Mouse (Mus musculus) urinary bladder, postnatal 10 days (tissue): ENCODE measurements around the gene Kif21a.

ENCODE experiments used
- DNase-seq: peaks from one replicate; pipeline ENCODE4 v3.0.0; 2022; ENCODE audit warnings: low spot score

Gene Kif21a

DNA sequence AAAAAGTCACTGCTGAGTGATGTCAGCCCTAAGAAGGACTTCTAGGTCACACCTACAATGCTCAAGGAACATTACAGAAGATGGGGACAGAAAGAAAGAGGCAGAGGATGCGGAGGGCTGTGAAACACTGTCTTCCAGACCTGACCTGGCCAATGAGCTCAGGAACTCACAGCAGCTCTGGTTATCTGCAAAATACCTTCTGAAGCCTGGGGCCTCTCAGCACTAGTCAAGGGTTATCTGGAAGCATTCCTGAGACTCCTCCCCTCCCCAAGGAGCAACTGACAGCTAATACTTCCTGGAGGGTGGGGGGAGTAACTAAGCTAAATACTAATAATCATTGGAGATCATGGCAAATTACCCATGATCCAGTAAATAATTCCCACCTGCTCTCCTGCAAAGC, 111.3 kb downstream of the Kif21a start:
- no peak for DNase-seq

DNA sequence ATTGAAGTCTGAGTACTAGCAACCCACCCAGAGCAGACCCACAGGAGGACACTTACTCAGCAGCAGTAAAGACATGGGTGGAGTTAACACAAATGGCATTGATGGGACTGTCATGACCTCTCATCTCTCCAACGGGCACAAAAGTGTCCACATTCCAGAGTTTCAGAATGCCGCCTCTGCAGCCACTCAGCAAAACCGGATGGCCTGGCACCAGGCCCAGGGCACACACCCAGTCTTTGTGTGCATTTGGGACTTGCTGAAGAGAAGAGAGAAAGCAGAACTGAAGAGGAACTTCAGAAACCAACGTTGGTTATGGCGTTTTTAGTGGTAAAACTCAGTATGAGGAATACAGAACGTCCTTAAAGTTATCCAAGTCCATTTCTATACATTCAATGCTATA, 114.2 kb downstream of the Kif21a start:
- no peak for DNase-seq

DNA sequence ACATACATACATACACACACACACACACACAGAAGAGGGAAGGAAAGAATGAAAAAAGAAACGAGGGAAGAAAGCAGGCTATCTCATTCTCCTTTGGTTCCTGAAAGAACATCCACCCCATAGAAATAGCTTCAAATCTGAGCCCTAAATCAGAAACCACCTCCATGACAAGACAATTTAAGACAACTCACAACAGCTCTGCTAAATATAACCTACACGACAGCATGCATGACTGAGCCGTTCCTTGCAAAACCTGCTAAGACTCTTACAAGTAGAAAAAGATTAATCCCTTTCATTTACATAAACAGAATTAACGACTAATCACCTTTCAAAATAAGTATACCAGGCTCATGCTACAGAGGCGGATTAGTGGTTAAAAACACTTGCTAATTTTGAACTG, 118.3 kb downstream of the Kif21a start:
- no peak for DNase-seq

DNA sequence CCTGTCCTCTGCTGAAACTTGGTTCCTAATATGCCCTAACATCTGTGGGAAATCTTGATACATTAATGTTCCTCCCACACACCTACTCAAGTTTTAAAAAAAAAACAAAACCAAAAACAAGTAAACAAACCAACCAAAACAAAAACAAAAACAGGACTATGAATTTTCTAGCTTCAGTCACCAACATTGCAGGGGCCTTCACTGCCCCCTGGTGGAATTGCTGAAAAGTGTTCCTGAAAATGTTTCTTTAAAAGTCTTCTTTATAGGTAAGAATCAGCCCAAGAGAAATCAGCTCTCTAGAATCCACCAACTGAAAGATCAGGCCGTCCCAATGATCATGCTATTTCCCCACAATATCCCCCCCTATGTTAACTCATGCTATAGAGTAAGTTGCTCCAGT, 120.7 kb downstream of the Kif21a start:
- no peak for DNase-seq

DNA sequence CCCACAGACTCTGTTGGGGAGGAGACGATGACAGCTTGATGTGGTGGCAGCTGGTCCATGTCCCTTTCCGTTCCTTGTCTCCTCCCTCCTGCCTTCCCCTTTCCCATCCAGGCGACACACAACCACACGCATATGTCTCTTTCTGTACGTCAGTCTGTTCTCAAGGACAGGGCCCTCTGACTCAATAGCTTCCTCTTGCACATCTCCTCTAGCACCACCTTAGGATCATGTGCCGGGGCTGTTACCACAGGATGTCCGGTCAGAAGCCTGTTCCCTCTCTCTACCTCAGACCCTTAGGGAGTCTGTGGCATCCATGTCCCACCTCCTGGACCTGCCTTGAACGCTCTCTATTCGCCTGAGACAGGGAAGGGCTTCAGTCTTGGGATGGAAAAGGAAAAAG, 153.3 kb downstream of the Kif21a start:
- no peak for DNase-seq

DNA sequence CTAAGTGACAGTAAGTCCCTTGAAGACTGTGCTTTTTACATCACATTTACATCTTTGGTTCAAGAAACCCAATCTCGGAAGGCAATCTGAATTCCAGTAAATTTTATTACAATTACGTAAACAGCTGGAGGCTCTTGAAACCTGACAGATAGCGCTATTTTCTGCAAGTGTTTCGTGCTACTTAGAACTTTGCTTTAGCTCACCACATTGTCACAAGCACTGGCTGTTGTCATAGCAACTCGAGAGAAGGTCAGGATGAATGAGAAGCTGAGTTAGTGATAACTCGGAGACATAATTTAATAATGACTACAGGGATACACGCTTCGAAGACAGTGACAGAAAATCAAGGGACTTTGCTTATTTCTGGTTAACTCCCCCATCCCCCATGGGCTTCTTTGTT, 162.3 kb downstream of the Kif21a start:
- no peak for DNase-seq
